Mouse (Mus musculus) liver, postnatal 0 days (tissue): Measurements from ENCODE around the gene Als2cr12.
"Not testable (repeated sequence)": the region's sequence is repeated elsewhere in the genome, so short reads cannot be mapped to it uniquely, and the experiment has no call there.

Experiments
- CTCF ChIP-seq: sonication (generic); IDR thresholded peaks from 2 replicates; pipeline ENCODE4 v1.5.1; 2016; ENCODE audit warnings: antibody characterized with exemption, low read depth
- EP300 ChIP-seq: IDR thresholded peaks from 2 replicates; pipeline ENCODE4 v1.6.1; 2016; ENCODE audit warnings: antibody characterized with exemption, low read depth, mild to moderate bottlenecking

DNA sequence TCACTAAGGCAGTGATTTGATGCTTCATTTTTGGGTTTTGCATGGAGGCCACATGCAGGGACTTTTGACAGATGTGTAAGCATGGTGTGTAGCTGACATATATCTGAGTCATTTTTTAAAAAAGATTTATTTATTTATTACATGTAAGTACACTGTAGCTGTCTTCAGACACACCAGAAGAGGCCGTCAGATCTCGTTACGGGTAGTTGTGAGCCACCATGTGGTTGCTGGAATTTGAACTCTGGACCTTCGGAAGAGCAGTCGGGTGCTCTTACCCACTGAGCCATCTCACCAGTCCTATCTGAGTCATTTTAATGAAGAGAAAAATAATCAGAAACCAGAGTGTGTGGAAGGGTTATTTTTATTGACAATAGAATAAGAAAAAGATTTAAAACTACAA is 86.2 kb downstream of the Als2cr12 start:
- not testable (repeated sequence) for TF ChIP-seq CTCF, EP300
